Mouse (Mus musculus) limb, embryonic 14.5 days (tissue): ENCODE data around the gene Hspg2. TPM values are rescaled to one million over a fixed set of nuclear protein-coding genes. Genes with fewer than 3 reads are reported as not detected.
A peak's percentile ranks its signal among the peaks of the same experiment; 100 is the strongest.

Experiments
- ATAC-seq: fragments of 200-750 bp; cut with Nextera tagmentation; 2 replicates; pipeline ENCODE4 v1.8.0; 2017; ENCODE audit warnings: low read depth, moderate number of reproducible peaks, moderate TSS enrichment; ENCODE audit not compliant: low FRiP score
- DNase-seq: peaks from one replicate; pipeline ENCODE4 v3.0.0-alpha.2; 2015; ENCODE audit warnings: low spot score
- H3K27ac ChIP-seq: fragments of 300-500 bp; sonication (generic); replicated peaks from 2 replicates; pipeline ENCODE4 v1.5.1; 2014; ENCODE audit warnings: low read depth, mild to moderate bottlenecking, low read length, moderate library complexity, mixed read lengths
- H3K27me3 ChIP-seq: fragments of 300-500 bp; sonication (generic); 2 replicates; pipeline ENCODE4 v1.6.1; 2014; ENCODE audit warnings: low read length, mixed read lengths; ENCODE audit not compliant: control insufficient read depth, insufficient read depth
- H3K36me3 ChIP-seq: fragments of 300-500 bp; sonication (generic); 2 replicates; pipeline ENCODE4 v1.6.1; 2014; ENCODE audit warnings: mild to moderate bottlenecking, low read length, moderate library complexity, mixed read lengths; ENCODE audit not compliant: control insufficient read depth, insufficient read depth
- H3K4me1 ChIP-seq: fragments of 300-500 bp; sonication (generic); 2 replicates; pipeline ENCODE4 v1.6.1; 2014; ENCODE audit warnings: antibody characterized with exemption, low read length, mixed read lengths; ENCODE audit not compliant: control insufficient read depth, insufficient read depth
- H3K4me2 ChIP-seq: fragments of 300-500 bp; sonication (generic); replicated peaks from 2 replicates; pipeline ENCODE4 v1.6.1; 2014; ENCODE audit warnings: low read depth, mild to moderate bottlenecking, low read length, moderate library complexity; ENCODE audit not compliant: severe bottlenecking
- H3K4me3 ChIP-seq: fragments of 300-500 bp; sonication (generic); replicated peaks from 2 replicates; pipeline ENCODE4 v1.5.1; 2014; ENCODE audit warnings: low read length
- H3K9ac ChIP-seq: fragments of 300-500 bp; sonication (generic); 2 replicates; pipeline ENCODE4 v1.6.1; 2014; ENCODE audit warnings: mild to moderate bottlenecking, low read depth, low read length, moderate library complexity; ENCODE audit not compliant: severe bottlenecking
- H3K9me3 ChIP-seq: fragments of 300-500 bp; sonication (generic); 2 replicates; pipeline ENCODE4 v1.6.1; 2016; ENCODE audit warnings: low read length; ENCODE audit not compliant: control insufficient read depth
- POLR2A ChIP-seq: fragments of 200-500 bp; IDR thresholded peaks from 2 replicates; pipeline ENCODE4 v1.8.0; 2012; ENCODE audit warnings: inconsistent platforms, mild to moderate bottlenecking, moderate library complexity, borderline replicate concordance; ENCODE audit not compliant: insufficient read depth, insufficient read length; ENCODE audit errors: extremely low read depth
- WGBS: fragments of 180-500 bp; shearing (Covaris S2); extraction: QIAGEN DNeasy Blood & Tissue Kit; methylation state at CpG from one replicate; pipeline ENCODE4 v1.1.7; 2014; 5-methylcytosine and 5-hydroxymethylcytosine counted together
- polyA plus RNA-seq, 2 experiments: library from polyadenylated mRNA; depleted of rRNA in 1 of 2; stranded (reverse) in 1 of 2; unstranded in 1 of 2; fragments of >200 nt; fragmentation: Nextera tagmentation in 1 of 2; extraction: Ambion mirVana in 1 of 2; gene quantifications; 2 replicates each; pipeline versions ENCODE4 v1.2.1 to v1.2.3; 2012 to 2014

Gene Hspg2
- polyA plus RNA-seq, 2 experiments: 65.6 to 97.4 TPM

DNA sequence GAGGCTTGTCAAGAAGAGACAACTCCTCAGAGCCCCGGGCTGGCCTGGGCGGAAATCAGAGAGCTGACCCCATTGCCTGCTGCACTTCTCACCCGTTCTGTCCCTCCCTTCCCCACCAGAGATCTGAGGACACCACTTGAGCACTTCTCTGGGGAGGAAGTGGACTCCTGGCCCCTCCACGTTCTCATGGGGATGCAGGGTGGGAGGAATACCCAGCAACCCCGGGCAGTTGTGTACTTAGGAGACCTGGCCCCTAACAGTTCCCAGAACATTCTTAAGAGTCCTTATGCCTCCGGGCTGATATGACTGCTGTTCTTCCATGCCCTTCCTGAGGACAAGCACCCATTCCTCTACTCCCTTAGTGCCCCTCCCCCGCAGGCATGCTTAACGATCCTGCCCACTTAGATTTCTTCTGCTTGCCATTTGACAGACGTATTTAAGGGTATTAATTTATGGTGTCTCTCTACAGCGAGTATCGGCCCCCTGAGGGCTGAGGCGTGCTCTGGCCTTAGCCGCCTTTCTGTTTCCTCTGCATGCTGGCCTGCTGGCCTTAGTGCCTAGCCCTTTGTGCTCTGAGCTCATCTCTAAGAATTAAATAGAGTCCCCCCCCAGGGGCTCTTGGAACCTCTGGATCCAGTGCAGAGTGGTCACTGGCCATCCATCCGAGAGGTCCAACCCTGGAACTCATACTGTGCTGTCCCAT is 16.8 kb downstream of the Hspg2 start:
- WGBS: 26% methylated on average over 14 of the region's 14 CpGs
- H3K4me2 ChIP-seq: no peak overlapping the region
- H3K9ac ChIP-seq: 0 out of 2 replicates have a peak overlapping the region, but pooled peaks have one; percentile 7
- H3K27me3 ChIP-seq: no peaks in the 10 kb centered on the region
- no peak for DNase-seq
- TF ChIP-seq POLR2A: no peak
- H3K4me1 ChIP-seq: peaks cover 86% of the 10 kb centered on the region
- no peaks in the 10 kb centered on the region for H3K9me3 ChIP-seq
- no peak overlapping the region for H3K4me3 ChIP-seq
- H3K36me3 ChIP-seq: peaks cover 3% of the 10 kb centered on the region; the same call in 1 of the 2 replicates
- no peak for ATAC-seq
- H3K27ac ChIP-seq: no peak overlapping the region

GRCm38 (mm10) chr4:137486081-137487014 is 17.8 kb downstream of the Hspg2 start:
- DNase-seq (no peak), ATAC-seq (no peak)
- peak overlapping the region; percentile 7; the same call in 1 of the 2 replicates for H3K4me2 ChIP-seq
- H3K27ac ChIP-seq: 0 out of 2 replicates have a peak overlapping the region, but pooled peaks have one; percentile 59
- TF ChIP-seq POLR2A: no peak
- H3K9ac ChIP-seq: 0 out of 2 replicates have a peak overlapping the region, but pooled peaks have one; percentile 7
- H3K4me1 ChIP-seq: peaks cover 77% of the 10 kb centered on the region
- H3K9me3 ChIP-seq: no peaks in the 10 kb centered on the region
- H3K27me3 ChIP-seq: no peaks in the 10 kb centered on the region
- 32% methylated on average over 20 of the region's 20 CpGs for WGBS
- H3K4me3 ChIP-seq: no peak overlapping the region
- peaks cover 3% of the 10 kb centered on the region; the same call in 1 of the 2 replicates for H3K36me3 ChIP-seq

- Histone ChIP-seq H3K4me2 (no peak overlapping the region), H3K9me3 (no peaks in the 10 kb centered on the region), H3K4me3 (no peak overlapping the region), H3K27me3 (no peaks in the 10 kb centered on the region), H3K4me1 (peaks cover 66% of the 10 kb centered on the region), H3K36me3 (peaks cover 3% of the 10 kb centered on the region; the same call in 1 of the 2 replicates), H3K27ac (peak overlapping the region; percentile 59), H3K9ac (0 out of 2 replicates have a peak overlapping the region, but pooled peaks have one; percentile 8)
- no peak for ATAC-seq
- no peak for TF ChIP-seq POLR2A
- DNase-seq: no peak
- 43% methylated on average over 10 of the region's 10 CpGs for WGBS
Observed at GRCm38 (mm10) chr4:137487286-137488000, 18.9 kb downstream of the Hspg2 start.

DNA sequence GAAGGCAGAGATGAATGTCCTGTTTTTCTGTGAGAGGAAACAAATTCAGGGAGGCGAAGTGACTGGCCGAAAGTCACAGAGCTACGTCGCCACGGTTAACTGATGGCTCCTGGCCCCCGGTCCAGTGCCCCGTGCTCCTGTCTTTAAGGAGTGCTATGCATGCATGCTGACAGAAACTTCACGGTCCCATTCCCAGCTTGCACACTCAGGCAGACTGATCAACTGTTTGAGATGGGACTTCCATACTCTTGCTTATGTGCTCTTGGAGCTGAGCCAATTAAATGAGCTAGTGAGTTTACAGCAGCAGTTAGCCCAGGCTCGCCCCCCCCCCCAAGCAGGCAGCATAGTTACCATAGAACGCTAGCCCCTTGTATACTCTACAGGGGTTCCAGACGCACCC is 19.5 kb downstream of the Hspg2 start:
- TF ChIP-seq POLR2A: no peak
- H3K27ac ChIP-seq: peak overlapping the region; percentile 81
- WGBS: 33% methylated on average over 11 of the region's 11 CpGs
- H3K4me1 ChIP-seq: peaks cover 64% of the 10 kb centered on the region
- peaks cover 3% of the 10 kb centered on the region; the same call in 1 of the 2 replicates for H3K36me3 ChIP-seq
- no peak overlapping the region for H3K4me3 ChIP-seq
- ATAC-seq: no peak
- H3K4me2 ChIP-seq: no peak overlapping the region
- H3K9ac ChIP-seq: no peak overlapping the region
- DNase-seq: no peak
- no peaks in the 10 kb centered on the region for H3K27me3 ChIP-seq
- H3K9me3 ChIP-seq: no peaks in the 10 kb centered on the region
